Mouse (Mus musculus): ENCODE measurements at regions not wholly inside any gene's neighbourhood (a gene's known extent, or its start where the extent isn't known, plus 50 kb on each side); places are given as distances from the start of the nearest gene placed in this dataset.

DNA sequence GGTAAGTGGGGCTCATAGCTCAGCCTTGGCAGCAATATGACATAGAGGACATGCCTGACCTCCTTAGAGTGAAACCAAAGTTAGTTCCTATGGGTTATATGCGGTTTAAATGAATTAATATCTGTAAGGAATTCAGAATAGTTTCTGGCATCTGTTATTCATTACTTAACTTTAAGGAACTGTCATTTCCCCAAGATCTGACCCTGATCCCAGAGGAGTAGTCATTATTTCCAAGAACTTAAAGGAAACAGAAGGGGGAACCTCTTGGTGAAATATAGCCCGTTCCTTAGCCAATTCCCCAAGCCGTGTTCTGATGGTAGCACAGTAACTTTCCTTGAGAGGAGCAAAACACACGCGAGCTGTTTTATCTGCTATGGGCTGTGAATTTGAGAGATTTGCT lies 85.9 kb upstream of the Atp5g3 start:
- DNase-seq (ENCODE audit: low read depth, low spot score): no peak

GRCm38 (mm10) chr2:73991818-73992217 lies 80.7 kb upstream of the Atp5g3 start:
- no peak for DNase-seq (ENCODE audit: low read depth, low spot score)

DNA sequence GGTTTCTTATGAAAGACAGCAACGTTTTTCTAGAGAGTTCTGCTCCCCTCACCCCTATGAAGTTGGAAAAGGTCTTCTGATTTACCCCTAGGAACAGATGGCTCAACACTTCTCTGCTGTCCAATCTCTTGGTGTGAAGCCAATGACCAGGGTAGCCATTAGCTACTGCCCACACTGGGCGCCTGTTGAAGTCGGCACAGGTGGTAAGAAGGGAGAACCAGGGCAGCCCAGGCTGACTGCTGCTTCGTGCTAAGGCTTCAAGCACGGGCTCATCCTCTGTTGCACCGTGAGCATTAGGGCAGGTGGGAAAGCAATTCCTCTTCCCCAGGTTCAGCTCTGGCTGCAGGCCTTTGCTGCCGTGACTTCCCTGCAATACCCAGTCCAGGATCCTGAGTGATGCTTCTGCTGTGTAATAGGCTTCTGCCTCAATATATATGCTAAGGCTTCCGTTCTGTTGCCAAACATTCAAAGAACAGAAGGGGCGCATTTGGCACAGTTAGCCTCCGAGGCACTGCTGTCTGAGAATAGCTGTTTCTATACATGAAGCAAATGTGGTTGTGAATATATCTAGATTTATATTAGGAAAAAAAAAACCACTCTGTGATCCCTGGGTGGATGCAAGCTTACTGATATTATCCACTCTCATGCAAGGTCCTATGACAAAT lies 76.4 kb upstream of the Atp5g3 start:
- no peak for DNase-seq (ENCODE audit: low read depth, low spot score)

- DNase-seq (ENCODE audit: low read depth, low spot score): no peak
Measured at GRCm38 (mm10) chr2:73985911-73986250, 74.8 kb upstream of the Atp5g3 start.

GRCm38 (mm10) chr2:73985238-73985910 lies 74.2 kb upstream of the Atp5g3 start:
- no peak for DNase-seq (ENCODE audit: low read depth, low spot score)

GRCm38 (mm10) chr2:73983166-73983565 lies 72.0 kb upstream of the Atp5g3 start:
- no peak for DNase-seq (ENCODE audit: low read depth, low spot score)

- DNase-seq (ENCODE audit: low read depth, low spot score): no peak
Measured at GRCm38 (mm10) chr2:73978072-73978471, 66.9 kb upstream of the Atp5g3 start.

GRCm38 (mm10) chr2:73973774-73974173 lies 62.6 kb upstream of the Atp5g3 start:
- no peak for DNase-seq (ENCODE audit: low read depth, low spot score)

GRCm38 (mm10) chr2:73967618-73968017 lies 56.5 kb upstream of the Atp5g3 start:
- DNase-seq (ENCODE audit: low read depth, low spot score): no peak

DNA sequence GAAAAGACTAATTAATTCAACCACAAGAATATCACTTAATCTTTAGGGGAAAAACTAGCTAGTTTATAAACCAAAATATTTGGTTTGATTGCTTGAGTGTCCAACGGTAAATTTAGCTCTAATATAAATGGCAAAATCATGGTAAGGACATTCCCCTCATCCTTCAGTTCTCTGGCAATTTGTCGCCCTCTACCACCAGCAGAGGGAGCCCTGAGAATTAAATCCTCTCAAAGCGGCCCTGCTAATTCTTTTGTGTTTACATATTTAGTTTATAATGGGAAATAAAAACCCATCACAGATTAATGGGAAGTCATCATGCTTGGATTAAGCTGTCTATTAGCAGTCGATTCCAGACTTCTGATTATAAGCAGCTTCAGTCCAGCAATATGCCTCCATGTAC lies 54.5 kb upstream of the Atp5g3 start:
- DNase-seq (ENCODE audit: low read depth, low spot score): no peak

All from brain, embryonic 18.5 days (tissue).